Mouse (Mus musculus) spleen, adult 18-20 months (tissue): ENCODE measurements around the gene 4930452B06Rik.
"Not testable (repeated sequence)": the region's sequence is repeated elsewhere in the genome, so short reads cannot be mapped to it uniquely, and the experiment has no call there.

Source experiments
- DNase-seq, 2 experiments: peaks; one replicate each; pipeline ENCODE4 v3.0.0; 2022; ENCODE audit warnings: mixed read lengths in 2 of 2

4930452B06Rik gene

GRCm38 (mm10) chr14:8665636-8666411, at the start of gene 4930452B06Rik:
TSS of gene 4930452B06Rik (minus strand) at chr14:8666240.
- peak in 1 of 2 experiments; percentile 5 for DNase-seq

GRCm38 (mm10) chr14:8712674-8713073, 46.6 kb upstream of the 4930452B06Rik start:
- DNase-seq, result no peak

GRCm38 (mm10) chr14:8689451-8689850, 23.4 kb upstream of the 4930452B06Rik start:
- no peak for DNase-seq

GRCm38 (mm10) chr14:8688462-8688861, 22.4 kb upstream of the 4930452B06Rik start:
- no peak for DNase-seq

- DNase-seq, result no peak
Measured at GRCm38 (mm10) chr14:8686185-8686584, 20.1 kb upstream of the 4930452B06Rik start.

GRCm38 (mm10) chr14:8679896-8680295, 13.9 kb upstream of the 4930452B06Rik start:
- DNase-seq, result no peak

- no peak for DNase-seq
Measured at GRCm38 (mm10) chr14:8660359-8660758, 5.7 kb downstream of the 4930452B06Rik start.

- DNase-seq, result no peak
Measured at GRCm38 (mm10) chr14:8641650-8642279, 24.3 kb downstream of the 4930452B06Rik start.

- no peak for DNase-seq
Measured at GRCm38 (mm10) chr14:8632211-8632610, 33.8 kb downstream of the 4930452B06Rik start.

- no peak for DNase-seq
Measured at GRCm38 (mm10) chr14:8628406-8628805, 37.6 kb downstream of the 4930452B06Rik start.

- DNase-seq, result no peak
Measured at GRCm38 (mm10) chr14:8627481-8627880, 38.6 kb downstream of the 4930452B06Rik start.

- no peak for DNase-seq
Measured at GRCm38 (mm10) chr14:8621164-8621563, 44.9 kb downstream of the 4930452B06Rik start.

GRCm38 (mm10) chr14:8620580-8620979, 45.5 kb downstream of the 4930452B06Rik start:
- no peak for DNase-seq

- DNase-seq, result no peak
Measured at GRCm38 (mm10) chr14:8615636-8616035, 50.4 kb downstream of the 4930452B06Rik start.

- DNase-seq, result not testable (repeated sequence)
Measured at GRCm38 (mm10) chr14:8614430-8614829, 51.6 kb downstream of the 4930452B06Rik start.

- no peak for DNase-seq
Measured at GRCm38 (mm10) chr14:8612080-8612479, 54.0 kb downstream of the 4930452B06Rik start.

- no peak for DNase-seq
Measured at GRCm38 (mm10) chr14:8610108-8610507, 55.9 kb downstream of the 4930452B06Rik start.

GRCm38 (mm10) chr14:8608559-8609171, 57.4 kb downstream of the 4930452B06Rik start:
- DNase-seq, result peak in 1 of 2 experiments; percentile 3

- no peak for DNase-seq
Measured at GRCm38 (mm10) chr14:8604898-8605297, 61.1 kb downstream of the 4930452B06Rik start.

- DNase-seq, result no peak
Measured at GRCm38 (mm10) chr14:8585031-8585430, 81.0 kb downstream of the 4930452B06Rik start.

- not testable (repeated sequence) for DNase-seq
Measured at GRCm38 (mm10) chr14:8551006-8551405, 115.0 kb downstream of the 4930452B06Rik start.

GRCm38 (mm10) chr14:8549108-8549507, 116.9 kb downstream of the 4930452B06Rik start:
- no peak for DNase-seq

- no peak for DNase-seq
Measured at GRCm38 (mm10) chr14:8536024-8536423, 130.0 kb downstream of the 4930452B06Rik start.

- DNase-seq, result no peak
Measured at GRCm38 (mm10) chr14:8525232-8525631, 140.8 kb downstream of the 4930452B06Rik start.
